Mouse (Mus musculus): ENCODE measurements around the gene Paqr7.

DNA sequence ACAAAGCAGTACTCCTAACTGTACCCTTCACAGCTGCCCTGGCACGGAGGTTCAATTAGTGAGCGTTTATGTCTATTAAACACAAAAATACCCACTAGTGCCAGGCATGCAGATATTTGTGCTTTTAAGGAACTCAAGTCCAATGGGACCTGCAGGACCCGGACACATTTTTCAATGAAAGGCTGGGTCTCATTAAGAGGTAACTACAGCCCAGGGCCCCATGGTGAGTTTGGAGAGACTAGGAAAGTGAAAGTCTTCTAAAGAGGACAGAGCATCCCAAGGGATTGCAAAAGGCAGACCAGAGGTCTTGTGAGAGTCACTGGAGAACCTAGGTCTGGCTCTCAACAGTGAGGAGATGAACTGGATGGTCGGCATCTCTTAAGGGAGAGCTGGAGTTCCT, 36.9 kb downstream of the Paqr7 start:
- TF ChIP-seq POLR2A (IDR thresholded peaks at IDR 0.05; ENCODE audit: extremely low read depth, insufficient read depth, low read length) (no peak), CTCF (IDR thresholded peaks at IDR 0.05; ENCODE audit: extremely low read depth, insufficient read depth, low read length) (no peak)

All from cortical plate, adult 2 months (tissue).